Mouse (Mus musculus) T-helper 2 cell (primary cell): ENCODE data around the gene Lmntd2.
"Not testable (repeated sequence)": the region's sequence is repeated elsewhere in the genome, so short reads cannot be mapped to it uniquely, and the experiment has no call there.

Experiments used
- in situ Hi-C: fragments of 300-600 bp; cut with MboI, MseI; formaldehyde crosslinking; loops from one replicate; pipeline ENCODE4 v1.15.1; 2025; ENCODE audit warnings: high pct_unique_total_duplicates

The Lmntd2 gene

DNA sequence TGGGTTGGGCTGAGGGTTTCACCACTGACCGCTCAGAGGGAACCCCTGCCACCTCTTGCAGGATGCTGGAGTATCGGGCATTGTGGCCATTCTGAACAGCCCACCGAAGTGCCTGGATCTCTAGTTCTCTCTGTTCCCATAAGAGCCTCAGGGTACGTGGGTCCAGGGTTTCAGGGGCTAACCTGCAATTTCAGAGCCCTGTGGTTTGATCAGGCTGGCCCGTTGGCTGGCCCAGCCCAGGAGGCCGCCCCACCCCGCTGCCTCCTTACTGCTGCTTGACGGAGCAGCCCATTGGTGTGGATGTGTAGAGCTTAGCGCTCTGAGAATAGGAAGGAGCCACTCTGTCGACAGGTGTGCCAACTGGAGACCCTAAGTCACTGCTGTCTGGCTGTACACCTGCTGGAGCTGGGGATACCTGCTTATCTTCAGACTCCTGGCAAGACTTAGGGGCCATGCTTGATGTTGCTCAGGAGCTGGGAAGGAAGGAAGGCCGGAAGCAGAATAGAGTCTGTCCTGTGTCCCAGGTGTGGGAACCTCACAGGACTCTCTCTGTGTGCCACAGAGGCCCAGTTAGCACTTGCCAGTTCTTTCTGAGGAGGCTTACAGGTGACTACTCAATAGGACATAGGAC lies at the start of gene Lmntd2:
Gene Lmntd2 (minus strand): TSS at position 476 of the 631 bp plus-strand sequence.
- in situ Hi-C loops = loop anchor here (5.0 kb wide), 1 partner anchor 61 kb away; no protein-coding TSS in a partner anchor

DNA sequence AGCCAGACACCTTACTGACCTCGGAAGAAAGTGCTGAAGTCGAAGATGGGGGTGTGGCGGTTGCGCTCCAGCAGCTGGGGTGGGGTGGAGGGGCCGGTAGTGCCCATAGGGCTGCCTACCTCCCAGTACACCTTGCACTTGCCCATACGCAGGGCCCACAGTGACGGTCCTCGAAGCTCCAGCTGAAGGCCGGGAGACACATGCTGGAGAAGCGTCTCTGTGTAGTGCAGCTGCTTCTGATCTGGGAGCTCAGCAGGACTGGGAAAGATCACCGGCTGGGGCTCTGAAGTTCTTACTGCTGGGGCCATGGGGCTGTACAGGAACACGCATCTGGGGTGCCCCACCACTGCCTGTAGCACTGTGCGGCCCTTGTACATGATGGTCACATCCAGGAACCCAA lies 49.8 kb upstream of the Lmntd2 start:
- in situ Hi-C loops = no loop called here

DNA sequence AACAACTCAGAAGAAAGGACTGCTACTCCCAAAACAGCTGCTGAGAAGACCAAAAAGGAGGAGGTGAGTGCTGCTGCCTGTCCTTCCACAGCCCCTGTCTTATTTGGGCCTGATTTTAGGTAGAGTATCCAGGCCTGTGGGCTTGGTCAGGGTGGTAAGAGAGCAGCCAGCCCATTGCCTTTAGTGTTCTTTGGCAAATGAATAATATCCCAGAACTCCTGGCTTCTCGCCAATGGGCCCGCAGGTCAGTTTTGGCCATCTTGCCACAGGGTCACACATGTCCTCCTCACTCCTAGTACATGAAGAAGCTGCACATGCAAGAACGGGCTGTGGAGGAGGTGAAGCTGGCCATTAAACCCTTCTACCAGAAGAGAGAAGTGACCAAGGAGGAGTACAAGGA lies 47.6 kb upstream of the Lmntd2 start:
- in situ Hi-C loops = no loop called here

DNA sequence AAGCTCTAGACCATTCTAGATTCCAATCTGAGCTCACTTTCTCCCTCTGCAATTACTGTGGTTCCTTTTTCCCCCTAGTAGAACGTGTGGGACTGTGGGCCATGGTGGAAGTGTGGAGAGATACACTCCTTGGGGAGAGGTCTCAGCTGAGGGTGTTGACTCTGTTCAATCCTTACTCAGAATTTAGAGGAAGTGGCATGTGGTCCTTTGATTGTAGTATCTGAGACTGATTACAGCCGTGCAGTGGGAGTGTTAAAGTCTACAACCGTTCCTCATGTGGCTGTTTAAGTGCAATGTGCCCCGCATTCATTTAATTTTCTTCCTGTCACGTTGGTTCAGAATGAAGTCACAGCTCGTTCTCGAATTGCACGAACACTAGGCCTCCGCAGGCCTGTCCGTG lies 42.3 kb upstream of the Lmntd2 start:
- in situ Hi-C loops = no loop called here

DNA sequence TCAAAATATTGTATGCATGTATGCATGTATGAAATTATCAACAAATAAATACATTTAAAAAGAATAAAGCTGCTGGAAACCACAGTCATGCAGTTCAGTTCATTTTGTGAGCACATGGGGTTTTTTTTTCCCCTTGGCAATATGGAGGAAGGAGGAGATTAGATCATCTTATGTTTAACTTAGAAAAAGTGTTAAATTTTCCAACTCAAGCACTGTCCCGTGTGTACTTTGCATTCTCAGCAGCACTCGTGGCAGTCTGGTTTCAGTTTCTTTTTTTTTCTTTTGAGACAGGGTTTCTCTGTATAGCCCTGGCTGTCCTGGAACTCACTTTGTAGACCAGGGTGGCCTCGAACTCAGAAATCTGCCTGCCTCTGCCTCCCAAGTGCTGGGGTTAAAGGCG lies 36.6 kb upstream of the Lmntd2 start:
- in situ Hi-C loops = not testable (repeated sequence)

DNA sequence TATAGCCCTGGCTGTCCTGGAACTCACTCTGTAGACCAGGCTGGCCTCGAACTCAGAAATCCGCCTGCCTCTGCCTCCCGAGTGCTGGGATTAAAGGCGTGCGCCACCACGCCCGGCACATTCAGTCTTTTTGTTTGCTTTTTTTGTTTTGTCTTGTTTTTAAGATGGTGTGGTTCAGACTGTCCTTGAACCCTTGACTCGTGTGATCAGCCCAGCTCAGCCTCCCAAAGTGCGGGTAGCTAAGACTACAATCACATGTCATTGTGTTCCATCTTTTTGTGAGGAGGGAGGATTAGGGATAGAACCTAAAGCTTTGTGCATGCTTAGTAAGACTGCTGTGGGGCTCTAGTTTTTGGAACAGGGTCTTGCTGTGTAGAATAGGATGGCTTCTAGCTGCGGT lies 17.7 kb upstream of the Lmntd2 start:
- in situ Hi-C loops = no loop called here

DNA sequence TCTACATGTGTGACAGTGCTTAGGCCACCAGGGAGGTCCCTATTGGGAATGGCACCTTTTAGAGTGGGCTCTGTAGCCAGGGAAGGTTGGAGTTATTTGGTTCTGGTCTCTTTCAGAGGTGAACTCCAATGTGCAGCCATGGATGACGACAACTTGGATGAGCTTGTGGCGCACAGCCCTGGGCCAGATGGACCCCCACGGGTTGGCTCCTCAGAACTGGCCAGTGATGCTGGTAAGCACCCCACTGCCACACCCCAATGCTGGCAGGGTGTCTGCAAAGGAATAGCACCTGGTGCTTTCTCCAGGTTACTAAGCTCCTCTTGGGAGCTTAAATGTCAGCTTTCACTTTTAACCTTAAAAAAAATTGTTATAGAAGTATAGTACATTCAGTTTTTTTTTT lies 17.2 kb upstream of the Lmntd2 start:
- in situ Hi-C loops = no loop called here

DNA sequence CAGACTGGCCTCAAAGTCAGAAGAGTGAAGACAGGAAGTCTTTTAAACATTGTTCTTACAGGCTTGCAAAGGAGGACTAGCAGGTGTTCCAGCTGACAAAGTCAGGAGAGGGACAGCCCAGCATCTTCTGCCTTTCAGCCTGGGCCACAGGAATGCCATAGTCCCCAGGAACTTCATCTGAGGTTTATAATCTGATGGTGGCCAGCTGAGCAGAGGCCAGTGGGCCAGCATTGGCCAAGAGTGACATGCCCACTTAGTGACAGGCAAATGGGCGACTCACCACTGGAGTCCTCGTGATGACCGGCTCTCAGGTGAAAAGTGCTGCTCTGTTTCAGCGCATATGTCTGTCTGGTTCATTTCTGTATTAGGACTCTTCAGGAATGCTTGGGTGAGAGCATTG lies 16.7 kb upstream of the Lmntd2 start:
- in situ Hi-C loops = no loop called here

DNA sequence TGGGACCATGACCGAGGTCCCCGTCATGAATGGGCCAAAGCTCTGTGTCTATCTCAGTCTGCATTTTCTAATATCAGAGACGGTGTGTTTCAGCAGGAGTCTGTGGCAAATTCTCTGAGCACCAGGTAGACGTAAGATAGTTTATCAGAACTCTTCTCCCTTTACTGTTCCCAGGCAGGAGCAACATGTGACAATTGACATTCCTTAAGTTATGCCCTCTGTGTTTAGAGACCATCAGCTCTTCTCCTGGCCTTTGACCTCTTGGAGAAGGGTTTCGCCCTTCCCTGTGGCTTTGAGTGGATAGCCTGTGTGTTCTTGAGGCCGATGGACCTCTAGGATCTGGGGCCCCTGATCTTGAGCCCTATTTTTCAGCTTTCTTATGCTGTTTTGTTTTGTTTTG lies 15.8 kb upstream of the Lmntd2 start:
- in situ Hi-C loops = no loop called here

DNA sequence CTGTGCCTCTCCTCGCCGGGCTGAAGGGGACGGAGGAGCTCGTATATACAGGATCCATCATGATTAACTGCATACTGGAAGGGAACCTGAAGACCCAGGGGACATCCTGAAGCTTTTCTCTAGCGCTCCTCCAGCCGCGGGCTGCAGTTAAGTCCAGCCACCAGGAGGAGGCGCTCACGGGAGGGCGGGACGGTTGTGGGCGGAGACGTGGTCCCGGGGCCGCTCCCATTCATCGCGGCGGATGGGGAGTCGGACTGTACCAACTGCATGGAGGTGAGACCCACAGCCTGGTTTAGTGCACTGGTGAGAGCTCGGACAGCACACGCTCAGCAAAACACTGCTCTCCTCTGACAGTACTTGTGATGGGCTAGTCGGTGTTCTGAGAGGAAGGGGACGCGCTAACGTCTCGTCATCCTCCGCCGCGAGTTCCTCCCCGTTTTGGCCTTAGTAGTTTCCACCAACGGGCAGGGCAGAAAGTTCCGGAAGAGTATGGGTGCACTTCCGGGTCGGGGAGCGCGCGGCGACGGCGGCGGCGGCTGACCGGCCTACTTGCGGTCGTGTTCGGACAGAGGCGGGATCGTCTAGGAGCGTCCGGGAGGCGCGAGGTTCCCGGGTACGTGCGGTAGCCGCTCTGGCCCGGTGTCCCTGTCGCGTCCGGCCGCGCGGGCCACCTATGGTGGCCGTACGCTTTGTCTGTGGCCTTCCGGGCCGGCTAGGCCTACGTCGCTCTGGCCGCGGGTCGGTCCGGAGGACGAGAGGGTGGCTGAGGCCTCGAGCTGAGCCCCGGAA lies 14.6 kb upstream of the Lmntd2 start, which contains the start of gene Phrf1:
Gene Phrf1 (plus strand): TSS at position 506 of the 789 bp plus-strand sequence.
- in situ Hi-C loops = no loop called here

DNA sequence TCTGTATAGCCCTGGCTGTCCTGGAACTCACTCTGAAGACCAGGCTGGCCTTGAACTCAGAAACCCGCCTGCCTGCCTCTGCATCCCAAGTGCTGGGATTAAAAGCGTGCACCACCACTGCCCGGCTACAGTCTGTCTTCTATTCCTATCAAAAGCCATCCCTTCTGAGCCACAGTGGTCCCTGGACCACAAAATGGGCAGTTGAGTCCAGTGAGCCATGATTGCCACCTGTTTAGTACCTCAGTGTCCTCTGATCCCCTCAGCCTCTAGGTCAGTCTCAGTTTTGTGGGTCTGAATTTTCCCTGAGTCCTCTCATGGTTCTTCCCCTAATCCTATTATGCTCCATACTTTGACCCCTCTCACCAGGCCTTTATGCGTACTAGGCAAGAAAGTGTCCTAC lies 13.9 kb upstream of the Lmntd2 start:
- in situ Hi-C loops = no loop called here

DNA sequence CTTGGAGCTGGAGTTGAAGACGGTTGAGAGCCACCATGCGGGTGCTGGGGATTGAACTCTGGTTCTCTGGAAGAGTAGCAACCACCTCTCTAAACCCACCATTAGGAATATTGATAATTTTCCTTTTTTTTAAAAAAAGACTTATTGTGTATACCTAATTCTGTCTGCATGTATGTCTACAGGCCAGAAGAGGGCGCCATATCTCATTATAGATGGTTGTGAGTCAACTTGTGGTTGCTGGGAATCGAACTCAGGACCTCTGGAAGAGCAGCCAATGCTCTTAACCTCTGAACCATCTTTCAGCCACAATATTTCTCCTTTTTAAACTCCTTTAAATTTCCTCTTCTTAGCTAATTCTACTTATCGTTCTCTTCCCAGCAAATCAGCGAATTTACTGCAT lies 12.7 kb upstream of the Lmntd2 start:
- in situ Hi-C loops = no loop called here

DNA sequence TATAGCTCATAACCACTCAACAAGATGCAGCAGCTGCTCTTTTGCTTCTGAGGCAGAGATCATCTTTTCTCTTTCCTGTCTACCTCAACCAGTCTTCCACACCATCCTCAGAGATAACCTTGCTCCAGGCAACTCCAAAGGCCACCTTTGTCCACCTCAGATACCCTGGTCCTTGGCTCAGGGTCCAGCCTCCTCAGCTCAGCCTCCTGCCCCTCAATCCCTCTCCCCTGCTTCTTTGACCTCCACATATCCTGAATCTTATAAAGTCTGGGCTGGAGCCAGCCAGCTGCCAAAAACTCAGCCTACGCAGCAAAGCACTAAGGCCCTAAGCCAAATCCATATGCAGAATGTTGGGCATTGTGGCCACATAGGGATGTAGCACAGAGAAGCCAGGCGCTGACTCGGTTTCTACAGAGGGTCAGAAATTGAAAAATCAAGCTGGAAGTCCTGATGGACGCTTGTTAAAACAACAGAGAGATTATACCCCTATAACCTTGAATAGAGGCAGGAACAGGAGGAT lies 8.9 kb upstream of the Lmntd2 start:
- in situ Hi-C loops = no loop called here

DNA sequence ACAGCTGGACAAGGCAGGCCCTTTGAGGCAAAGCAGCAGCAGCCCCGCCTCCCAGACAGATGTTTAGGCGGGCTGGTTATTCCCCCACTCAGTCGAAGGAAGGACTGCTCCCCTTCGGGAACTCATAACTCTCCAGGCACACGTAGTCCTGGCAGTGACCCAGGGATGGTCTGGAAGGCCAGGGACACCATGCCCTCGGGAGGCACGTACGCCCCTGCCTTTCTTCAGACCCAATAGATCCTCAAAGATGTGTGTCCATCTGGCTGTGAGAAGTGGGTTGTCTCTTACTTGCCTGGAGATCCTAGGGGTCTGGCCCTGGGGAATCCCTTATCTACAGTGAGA lies 8.2 kb upstream of the Lmntd2 start:
- in situ Hi-C loops = no loop called here

DNA sequence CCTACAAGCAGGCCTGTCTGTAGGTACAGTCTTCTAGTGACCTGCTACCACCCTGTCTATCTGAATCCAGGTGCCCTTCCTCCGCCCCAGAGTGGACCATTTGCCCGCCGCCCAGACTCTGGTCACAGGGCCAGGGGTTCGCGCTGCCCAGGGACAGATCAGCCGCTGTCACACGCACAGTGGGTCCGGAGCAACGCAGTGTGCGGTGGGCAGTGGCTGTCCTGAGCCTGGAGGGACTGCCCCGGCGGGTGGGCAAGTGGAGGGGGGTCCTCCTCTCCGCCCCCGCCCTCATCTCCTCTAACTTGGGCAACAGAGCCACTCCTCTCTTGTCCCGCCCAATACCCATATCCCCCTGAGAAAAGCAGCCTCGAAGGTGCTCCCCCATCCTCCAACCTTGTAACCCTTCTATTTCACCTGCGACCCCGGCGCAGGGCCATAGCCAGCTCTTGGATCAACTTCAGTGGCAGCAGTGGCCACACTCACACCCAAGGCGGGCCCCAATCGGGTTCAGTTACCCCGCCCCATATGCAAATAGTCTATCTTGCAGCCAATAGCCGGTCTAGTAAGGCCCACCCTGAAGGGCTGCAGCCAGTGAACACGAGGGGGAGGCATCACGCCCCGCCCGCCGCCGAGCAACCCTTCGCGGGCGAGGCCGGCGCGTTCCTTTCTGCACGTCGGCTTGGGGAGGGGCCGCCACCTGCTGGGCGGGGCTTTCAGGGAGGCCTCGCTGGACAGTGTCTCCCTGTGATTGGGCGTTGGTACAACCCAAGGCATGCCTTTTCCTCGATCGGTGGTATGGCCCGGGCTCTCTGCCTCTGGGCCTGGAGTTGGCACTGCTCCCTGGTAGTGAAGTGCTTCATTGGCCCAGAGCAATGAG lies 7.6 kb upstream of the Lmntd2 start:
- in situ Hi-C loops = no loop called here

DNA sequence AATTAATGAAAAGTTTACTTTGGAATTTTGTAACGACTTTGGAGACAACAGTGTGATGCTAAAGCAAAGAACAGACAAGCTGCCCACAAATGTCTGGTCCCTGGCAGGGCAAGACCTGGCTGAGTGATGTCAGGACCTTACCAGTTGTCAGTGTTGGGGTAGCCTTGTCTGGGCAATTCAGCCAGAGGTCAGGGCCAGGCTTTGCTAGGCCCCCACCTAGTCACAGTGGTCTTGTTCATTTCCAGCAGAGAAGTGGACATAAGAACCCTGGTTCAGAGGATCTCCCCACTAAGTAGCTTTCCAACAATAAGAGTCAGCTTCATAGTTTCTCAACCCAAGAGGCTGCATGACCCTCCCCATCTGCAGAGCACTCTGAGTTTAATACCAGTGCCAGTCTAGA lies 6.5 kb upstream of the Lmntd2 start:
- in situ Hi-C loops = no loop called here

DNA sequence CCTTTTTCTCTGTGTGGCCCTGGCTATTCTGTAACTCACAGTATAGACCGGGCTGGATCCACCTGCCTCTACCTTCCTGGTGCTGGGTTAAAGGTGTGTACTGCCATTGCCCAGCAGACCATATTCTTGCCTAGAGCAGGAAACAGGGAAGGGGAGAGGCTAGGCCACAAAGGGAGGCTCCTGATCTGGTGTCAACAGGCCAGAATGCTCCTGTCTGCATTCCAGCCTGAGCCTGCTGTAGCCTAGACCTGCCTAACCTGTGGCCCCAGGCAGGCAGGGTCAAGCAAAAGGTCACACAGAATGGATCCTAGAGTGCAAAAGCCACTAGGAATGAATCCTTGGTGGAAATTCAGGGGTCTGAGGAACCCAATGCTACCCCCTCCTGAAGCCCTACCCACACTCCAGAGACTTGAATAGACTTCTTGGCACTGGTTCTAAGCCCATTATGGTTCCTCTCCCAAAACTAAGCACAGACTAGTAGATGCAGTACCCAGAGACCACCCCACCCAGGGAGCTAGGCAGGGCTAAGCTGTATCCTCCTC lies 5.7 kb upstream of the Lmntd2 start:
- in situ Hi-C loops = no loop called here

DNA sequence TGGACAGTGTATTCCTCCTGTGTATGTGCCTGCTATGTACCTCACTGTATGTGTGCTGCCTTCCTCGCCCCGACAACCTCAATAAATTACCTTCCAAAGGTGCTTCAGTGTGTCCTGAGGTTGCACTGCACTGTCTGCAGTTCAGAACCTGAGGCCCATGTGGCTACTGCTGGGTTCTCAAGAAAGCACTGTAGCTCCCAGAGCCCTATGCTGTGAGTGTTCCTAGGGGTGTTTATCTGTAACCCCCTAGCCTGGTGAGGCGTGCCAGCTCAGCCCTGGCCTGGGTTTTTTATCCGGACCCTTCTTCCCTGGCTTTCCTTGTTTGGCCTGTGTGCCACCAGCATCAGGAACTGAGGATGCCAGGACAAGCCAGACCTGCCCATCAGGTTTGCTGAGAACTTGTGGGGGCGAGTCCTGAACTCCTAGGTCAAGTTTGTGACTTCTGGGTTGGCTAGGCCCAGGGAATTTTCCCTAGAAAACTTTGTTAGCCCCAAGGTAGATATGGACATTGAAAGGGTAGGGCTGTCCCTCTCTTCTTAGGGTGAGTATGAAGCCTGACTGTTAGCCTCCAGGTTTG lies 4.8 kb upstream of the Lmntd2 start:
- in situ Hi-C loops = no loop called here

DNA sequence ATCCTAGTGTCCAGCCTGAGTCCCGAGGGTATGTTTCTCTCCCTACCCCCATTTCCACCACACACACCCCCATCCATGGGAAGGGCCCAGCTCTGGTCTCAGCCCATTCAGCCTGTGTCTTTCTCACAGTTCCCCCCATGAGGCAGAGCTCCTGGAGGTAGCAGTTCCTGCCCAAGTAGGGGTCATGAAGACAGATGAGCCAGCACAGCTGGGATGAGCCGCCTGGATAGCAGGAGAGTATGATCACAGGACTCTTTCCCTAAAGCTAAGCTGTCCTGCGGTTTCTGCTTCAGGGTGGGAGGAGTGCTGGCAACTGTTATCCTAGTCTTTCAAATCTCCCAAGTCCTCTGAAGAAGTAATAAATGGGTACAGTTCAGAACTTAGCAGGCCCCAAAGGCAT lies 4.3 kb upstream of the Lmntd2 start:
- in situ Hi-C loops = no loop called here

DNA sequence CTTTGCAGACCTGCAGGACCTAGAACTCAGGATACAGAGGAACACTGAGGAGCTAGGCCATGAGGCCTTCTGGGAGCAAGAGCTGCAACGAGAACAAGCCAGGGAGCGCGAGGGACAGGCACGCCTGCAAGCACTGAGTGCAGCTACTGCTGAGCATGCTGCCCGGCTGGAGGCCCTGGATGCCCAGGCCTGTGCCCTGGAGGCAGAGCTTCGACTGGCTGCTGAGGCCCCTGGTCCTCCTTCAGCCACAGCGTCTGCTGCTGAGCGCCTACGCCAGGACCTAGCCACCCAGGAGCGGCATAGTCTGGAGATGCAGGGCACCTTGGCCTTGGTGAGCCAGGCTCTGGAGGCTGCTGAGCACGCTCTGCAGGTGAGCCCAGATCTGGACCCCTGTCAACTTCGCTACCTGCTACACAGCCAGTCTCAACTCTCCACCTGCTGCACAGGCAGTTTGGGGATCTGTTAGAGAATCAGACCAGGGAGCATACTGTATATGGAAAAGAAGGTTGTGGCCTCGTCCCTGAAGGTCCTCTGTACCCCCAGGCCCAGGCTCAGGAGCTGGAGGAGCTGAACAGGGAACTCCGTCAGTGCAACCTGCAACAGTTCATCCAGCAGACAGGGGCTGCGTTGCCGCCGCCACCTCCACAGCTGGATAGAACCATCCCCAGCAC lies 3.6 kb upstream of the Lmntd2 start:
- in situ Hi-C loops = no loop called here

DNA sequence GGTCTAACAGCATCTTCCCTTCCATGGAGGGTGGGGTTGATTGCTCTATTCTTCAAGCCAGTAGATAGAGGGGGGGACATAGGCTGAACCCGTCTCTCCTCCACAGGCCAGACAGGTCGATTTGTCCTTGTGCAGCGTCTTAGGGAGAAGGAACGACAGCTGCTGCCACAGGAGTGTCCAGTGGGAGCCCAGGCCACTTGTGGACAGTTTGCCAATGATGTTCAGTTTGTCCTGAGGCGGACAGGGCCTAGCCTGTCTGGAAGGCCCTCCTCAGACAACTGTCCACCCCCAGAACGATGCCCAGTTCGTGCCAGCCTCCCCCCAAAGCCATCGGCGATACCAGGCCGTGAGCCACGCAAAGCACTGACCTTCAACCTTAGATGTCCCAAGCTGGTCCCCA lies 3.0 kb upstream of the Lmntd2 start:
- in situ Hi-C loops = no loop called here
